Mouse (Mus musculus): Measurements from ENCODE around the gene Nmb.

Gene Nmb

GRCm38 (mm10) chr7:80897721-80898120 lies 7.2 kb downstream of the Nmb start:
- DNase-seq (ENCODE audit: low read depth) = no peak

GRCm38 (mm10) chr7:80897134-80897533 lies 7.7 kb downstream of the Nmb start:
- no peak for DNase-seq (ENCODE audit: low read depth)

GRCm38 (mm10) chr7:80894815-80895519 lies 9.9 kb downstream of the Nmb start:
- DNase-seq (ENCODE audit: low read depth) = no peak

- DNase-seq (ENCODE audit: low read depth) = no peak
Observed at GRCm38 (mm10) chr7:80894196-80894595, 10.7 kb downstream of the Nmb start.

- DNase-seq (ENCODE audit: low read depth) = no peak
Observed at GRCm38 (mm10) chr7:80893753-80894129, 11.1 kb downstream of the Nmb start.

GRCm38 (mm10) chr7:80893086-80893752 lies 11.7 kb downstream of the Nmb start:
- DNase-seq (ENCODE audit: low read depth) = no peak

- no peak for DNase-seq (ENCODE audit: low read depth)
Observed at GRCm38 (mm10) chr7:80889841-80890241, 15.0 kb downstream of the Nmb start.

- no peak for DNase-seq (ENCODE audit: low read depth)
Observed at GRCm38 (mm10) chr7:80889021-80889511, 15.8 kb downstream of the Nmb start.

GRCm38 (mm10) chr7:80888595-80888994 lies 16.3 kb downstream of the Nmb start:
- no peak for DNase-seq (ENCODE audit: low read depth)

- DNase-seq (ENCODE audit: low read depth) = no peak
Observed at GRCm38 (mm10) chr7:80885666-80886065, 19.2 kb downstream of the Nmb start.

GRCm38 (mm10) chr7:80882830-80883505 lies 21.9 kb downstream of the Nmb start:
- peak; percentile 74 for DNase-seq (ENCODE audit: low read depth)

- DNase-seq (ENCODE audit: low read depth) = no peak
Observed at GRCm38 (mm10) chr7:80875727-80876126, 29.1 kb downstream of the Nmb start.

GRCm38 (mm10) chr7:80873631-80874030 lies 31.2 kb downstream of the Nmb start:
- DNase-seq (ENCODE audit: low read depth) = no peak

- DNase-seq (ENCODE audit: low read depth) = no peak
Observed at GRCm38 (mm10) chr7:80873038-80873437, 31.8 kb downstream of the Nmb start.

GRCm38 (mm10) chr7:80868686-80869085 lies 36.2 kb downstream of the Nmb start:
- no peak for DNase-seq (ENCODE audit: low read depth)

- no peak for DNase-seq (ENCODE audit: low read depth)
Observed at GRCm38 (mm10) chr7:80866514-80867147, 38.2 kb downstream of the Nmb start.

GRCm38 (mm10) chr7:80865521-80865920 lies 39.4 kb downstream of the Nmb start:
- DNase-seq (ENCODE audit: low read depth) = no peak

GRCm38 (mm10) chr7:80864831-80865230 lies 40.0 kb downstream of the Nmb start:
- peak; percentile 51 for DNase-seq (ENCODE audit: low read depth)

- no peak for DNase-seq (ENCODE audit: low read depth)
Observed at GRCm38 (mm10) chr7:80864151-80864550, 40.7 kb downstream of the Nmb start.

GRCm38 (mm10) chr7:80863520-80863919 lies 41.4 kb downstream of the Nmb start:
- no peak for DNase-seq (ENCODE audit: low read depth)

- DNase-seq (ENCODE audit: low read depth) = no peak
Observed at GRCm38 (mm10) chr7:80862475-80862874, 42.4 kb downstream of the Nmb start.

- peak; percentile 88 for DNase-seq (ENCODE audit: low read depth)
Observed at GRCm38 (mm10) chr7:80860729-80861274, 44.1 kb downstream of the Nmb start, which contains the start of gene Zscan2. Zscan2 (plus strand) TSS chr7:80860920.
